Mouse (Mus musculus): ENCODE measurements around the gene AB124611. TPM values are rescaled to one million over a fixed set of nuclear protein-coding genes. Genes with fewer than 3 reads are reported as not detected.

Gene AB124611
- polyA plus RNA-seq, 1 experiment from 2014 or later = 13.6 TPM

DNA sequence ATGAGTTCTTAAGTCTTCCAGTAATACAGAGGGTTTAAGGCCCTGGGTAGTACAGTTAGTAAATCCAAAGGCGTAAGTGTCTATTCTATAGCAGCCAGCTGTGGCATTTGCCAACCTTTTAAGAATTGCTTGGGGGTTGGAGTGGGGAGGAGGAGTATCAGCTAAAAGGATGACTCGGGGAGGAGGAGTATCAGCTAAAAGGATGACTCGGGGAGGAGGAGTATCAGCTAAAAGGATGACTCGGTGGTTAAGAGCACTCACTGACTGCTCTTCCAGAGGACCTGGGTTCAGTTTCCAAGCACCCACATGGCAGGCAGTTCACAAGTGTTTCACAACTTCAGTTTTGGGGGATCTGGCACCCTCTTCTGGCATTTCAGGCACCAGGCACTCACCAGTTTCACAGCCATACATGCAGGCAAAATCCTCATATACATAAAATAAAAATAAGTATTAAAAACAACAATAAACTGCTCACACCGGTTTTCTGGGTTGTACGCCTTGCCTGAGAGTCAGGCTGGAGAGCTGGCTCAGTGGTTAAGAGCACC lies 29.3 kb downstream of the AB124611 start:
- H3K36me3 ChIP-seq (replicated peaks; ENCODE audit: insufficient read depth, low read length) = peaks cover 8% of the 10 kb centered on the region
- H3K27ac ChIP-seq (ENCODE audit: low read depth) = peak overlapping the region; percentile 50; the same call in 1 of the 2 replicates
- no peaks in the 10 kb centered on the region for H3K9me3 ChIP-seq (ENCODE audit: low read length)
- TF ChIP-seq CTCF (IDR thresholded peaks at IDR 0.05; ENCODE audit: low read depth) (peak; percentile 27), EP300 (IDR thresholded peaks at IDR 0.05; ENCODE audit: low read depth) (no peak)
- no peak for DNase-seq
- H3K4me3 ChIP-seq (ENCODE audit: low read depth, low read length) = no peak overlapping the region
- H3K4me2 ChIP-seq (ENCODE audit: low read depth, low read length) = 0 out of 2 replicates have a peak overlapping the region, but pooled peaks have one; percentile 9
- peaks cover 37% of the 10 kb centered on the region for H3K4me1 ChIP-seq (ENCODE audit: insufficient read depth)
- H3K9ac ChIP-seq (replicated peaks) = no peak overlapping the region
- H3K27me3 ChIP-seq (ENCODE audit: insufficient read depth, low read length) = no peaks in the 10 kb centered on the region
- WGBS (ENCODE audit: insufficient replicate concordance) = 77% methylated on average over 6 of the region's 6 CpGs
- ATAC-seq = peak; percentile 36

DNA sequence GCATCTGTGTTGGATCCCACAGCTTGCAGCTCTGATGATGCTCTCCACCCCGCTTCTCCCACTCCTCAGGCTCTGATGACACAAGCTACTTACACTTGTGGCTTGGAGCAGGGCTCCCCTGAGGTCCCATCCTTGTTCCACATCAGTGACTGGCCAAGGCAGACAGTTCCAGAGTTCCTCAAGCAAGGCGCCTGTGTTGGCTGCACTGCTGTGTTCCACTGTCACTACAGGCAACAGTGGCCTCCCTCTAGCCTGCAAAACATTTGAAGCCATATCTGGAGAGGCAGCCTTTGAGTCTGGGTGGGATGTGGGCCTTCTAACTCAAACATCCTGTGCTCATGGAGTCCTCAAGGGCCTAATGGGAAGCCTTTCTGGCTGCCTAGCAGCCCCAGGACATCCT lies 31.0 kb downstream of the AB124611 start:
- Histone ChIP-seq H3K36me3 (replicated peaks; ENCODE audit: insufficient read depth, low read length) (peaks cover 8% of the 10 kb centered on the region), H3K4me2 (ENCODE audit: low read depth, low read length) (no peak overlapping the region), H3K4me1 (ENCODE audit: insufficient read depth) (peaks cover 37% of the 10 kb centered on the region), H3K27ac (ENCODE audit: low read depth) (peak overlapping the region; percentile 89), H3K9ac (replicated peaks) (no peak overlapping the region), H3K9me3 (ENCODE audit: low read length) (no peaks in the 10 kb centered on the region), H3K27me3 (ENCODE audit: insufficient read depth, low read length) (no peaks in the 10 kb centered on the region), H3K4me3 (ENCODE audit: low read depth, low read length) (no peak overlapping the region)
- 86% methylated on average over 2 of the region's 2 CpGs for WGBS (ENCODE audit: insufficient replicate concordance)
- TF ChIP-seq CTCF (IDR thresholded peaks at IDR 0.05; ENCODE audit: low read depth) = no peak
- no peak for TF ChIP-seq EP300 (IDR thresholded peaks at IDR 0.05; ENCODE audit: low read depth)
- ATAC-seq (no peak), DNase-seq (no peak)

DNA sequence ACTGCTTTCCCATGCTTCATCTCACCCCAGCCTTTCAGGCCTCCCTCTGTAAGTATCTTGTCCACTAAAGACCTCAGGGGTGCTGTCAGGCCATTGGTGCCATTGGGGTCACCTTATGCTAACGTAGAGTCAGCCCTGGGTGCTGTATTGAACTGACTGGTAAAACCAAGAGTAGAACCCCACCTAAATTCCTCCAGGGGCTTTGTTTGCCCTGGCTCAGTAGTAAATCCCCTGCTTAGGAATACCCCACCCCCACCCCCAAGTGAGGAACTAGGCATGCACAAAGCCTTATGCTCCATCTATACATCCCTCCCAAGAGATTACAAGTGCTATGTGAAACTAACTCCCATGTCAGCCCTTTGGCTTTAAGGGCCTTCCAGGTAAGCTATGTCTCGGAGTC lies 31.6 kb downstream of the AB124611 start:
- Histone ChIP-seq H3K36me3 (replicated peaks; ENCODE audit: insufficient read depth, low read length) (peaks cover 8% of the 10 kb centered on the region), H3K4me3 (ENCODE audit: low read depth, low read length) (no peak overlapping the region), H3K9ac (replicated peaks) (peak overlapping the region; percentile 46; the same call in 1 of the 2 replicates), H3K9me3 (ENCODE audit: low read length) (no peaks in the 10 kb centered on the region), H3K4me2 (ENCODE audit: low read depth, low read length) (peak overlapping the region; percentile 52), H3K4me1 (ENCODE audit: insufficient read depth) (peaks cover 37% of the 10 kb centered on the region), H3K27me3 (ENCODE audit: insufficient read depth, low read length) (no peaks in the 10 kb centered on the region), H3K27ac (ENCODE audit: low read depth) (peak overlapping the region; percentile 89)
- ATAC-seq (no peak), DNase-seq (no peak)
- TF ChIP-seq CTCF (IDR thresholded peaks at IDR 0.05; ENCODE audit: low read depth) = no peak
- TF ChIP-seq EP300 (IDR thresholded peaks at IDR 0.05; ENCODE audit: low read depth) = no peak
- 88% methylated on average over 2 of the region's 2 CpGs for WGBS (ENCODE audit: insufficient replicate concordance)

DNA sequence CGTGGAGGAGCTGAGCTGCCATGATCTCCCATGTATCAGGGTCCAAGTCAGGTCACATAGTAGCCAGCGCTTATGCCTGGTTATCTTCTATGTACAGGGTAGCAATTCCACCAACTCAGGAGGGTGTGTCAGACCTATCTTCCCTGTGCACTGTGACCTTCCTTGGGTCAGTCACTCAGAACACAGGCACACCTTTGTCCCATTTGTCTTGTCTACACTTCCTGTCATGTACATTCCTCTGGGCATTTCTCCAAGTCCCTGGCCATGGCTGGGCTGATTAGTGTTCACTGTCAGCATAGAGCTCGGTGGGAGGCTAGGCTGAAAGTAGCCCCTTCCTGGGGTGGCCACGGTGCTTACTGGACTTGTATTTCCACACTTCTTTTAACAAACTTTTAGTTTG lies 32.4 kb downstream of the AB124611 start:
- Histone ChIP-seq H3K4me3 (ENCODE audit: low read depth, low read length) (no peak overlapping the region), H3K36me3 (replicated peaks; ENCODE audit: insufficient read depth, low read length) (peaks cover 8% of the 10 kb centered on the region), H3K27ac (ENCODE audit: low read depth) (peak overlapping the region; percentile 89), H3K27me3 (ENCODE audit: insufficient read depth, low read length) (no peaks in the 10 kb centered on the region), H3K9me3 (ENCODE audit: low read length) (no peaks in the 10 kb centered on the region), H3K9ac (replicated peaks) (peak overlapping the region; percentile 46; the same call in 1 of the 2 replicates), H3K4me1 (ENCODE audit: insufficient read depth) (peaks cover 37% of the 10 kb centered on the region), H3K4me2 (ENCODE audit: low read depth, low read length) (peak overlapping the region; percentile 52)
- peak; percentile 98 for ATAC-seq
- WGBS (ENCODE audit: insufficient replicate concordance) = 51% methylated on average over 4 of the region's 4 CpGs
- TF ChIP-seq CTCF (IDR thresholded peaks at IDR 0.05; ENCODE audit: low read depth) (no peak), EP300 (IDR thresholded peaks at IDR 0.05; ENCODE audit: low read depth) (peak; percentile 98)
- peak; percentile 70 for DNase-seq

DNA sequence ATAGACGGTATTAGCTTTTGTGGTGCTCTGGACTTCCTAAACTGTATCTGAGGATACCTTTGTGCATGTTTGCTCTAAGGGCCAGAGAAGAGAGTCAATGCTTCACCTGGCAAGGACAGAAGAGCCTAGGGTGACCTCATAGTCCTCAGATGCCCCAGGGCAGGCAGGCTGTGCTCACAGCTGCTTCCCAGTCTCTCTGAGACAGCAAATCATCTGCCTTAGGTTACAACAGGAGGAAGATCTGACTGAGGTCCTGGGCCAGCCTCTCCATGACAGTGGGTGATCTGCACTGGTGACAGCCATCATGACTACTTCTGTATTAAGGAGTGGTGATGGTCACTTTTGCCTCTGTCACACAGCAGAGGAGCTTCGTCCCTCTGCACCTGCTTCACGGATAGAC lies 33.2 kb downstream of the AB124611 start:
- no peaks in the 10 kb centered on the region for H3K9me3 ChIP-seq (ENCODE audit: low read length)
- ATAC-seq (no peak), DNase-seq (no peak)
- H3K4me1 ChIP-seq (ENCODE audit: insufficient read depth) = peaks cover 37% of the 10 kb centered on the region
- peaks cover 8% of the 10 kb centered on the region for H3K36me3 ChIP-seq (replicated peaks; ENCODE audit: insufficient read depth, low read length)
- no peak for TF ChIP-seq EP300 (IDR thresholded peaks at IDR 0.05; ENCODE audit: low read depth)
- no peak for TF ChIP-seq CTCF (IDR thresholded peaks at IDR 0.05; ENCODE audit: low read depth)
- WGBS (ENCODE audit: insufficient replicate concordance) = 94% methylated on average over 3 of the region's 3 CpGs
- H3K9ac ChIP-seq (replicated peaks) = peak overlapping the region; percentile 44; the same call in 1 of the 2 replicates
- peak overlapping the region; percentile 52 for H3K4me2 ChIP-seq (ENCODE audit: low read depth, low read length)
- H3K27ac ChIP-seq (ENCODE audit: low read depth) = peak overlapping the region; percentile 89
- no peak overlapping the region for H3K4me3 ChIP-seq (ENCODE audit: low read depth, low read length)
- no peaks in the 10 kb centered on the region for H3K27me3 ChIP-seq (ENCODE audit: insufficient read depth, low read length)

DNA sequence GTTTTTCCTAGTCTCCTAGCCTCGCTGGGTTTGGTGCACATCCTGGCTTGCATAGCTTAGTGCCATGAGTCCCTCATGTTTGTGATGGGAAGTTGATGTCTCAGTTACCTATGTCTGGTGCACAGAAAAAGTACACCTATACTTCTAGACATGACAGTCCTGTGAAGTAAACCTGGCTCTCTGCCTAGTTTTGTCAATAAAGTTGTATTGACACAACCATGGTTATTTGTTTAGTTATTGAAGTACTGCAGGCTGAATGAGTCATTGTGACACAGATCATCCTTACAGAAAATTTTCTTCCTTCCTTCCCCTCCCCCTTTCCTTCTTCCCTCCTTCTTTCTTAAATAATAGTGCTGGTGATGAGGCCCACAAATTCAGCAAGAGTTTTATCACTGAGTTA lies 38.4 kb downstream of the AB124611 start:
- Histone ChIP-seq H3K4me1 (ENCODE audit: insufficient read depth) (peaks cover 20% of the 10 kb centered on the region), H3K27me3 (ENCODE audit: insufficient read depth, low read length) (no peaks in the 10 kb centered on the region), H3K9ac (replicated peaks) (no peak overlapping the region), H3K27ac (ENCODE audit: low read depth) (0 out of 2 replicates have a peak overlapping the region, but pooled peaks have one; percentile 12), H3K36me3 (replicated peaks; ENCODE audit: insufficient read depth, low read length) (peaks cover 5% of the 10 kb centered on the region; the same call in 1 of the 2 replicates), H3K4me3 (ENCODE audit: low read depth, low read length) (no peak overlapping the region), H3K9me3 (ENCODE audit: low read length) (no peaks in the 10 kb centered on the region), H3K4me2 (ENCODE audit: low read depth, low read length) (no peak overlapping the region)
- peak; percentile 75 for ATAC-seq
- TF ChIP-seq EP300 (IDR thresholded peaks at IDR 0.05; ENCODE audit: low read depth) = no peak
- TF ChIP-seq CTCF (IDR thresholded peaks at IDR 0.05; ENCODE audit: low read depth) = no peak
- no peak for DNase-seq
- 54% methylated on average over 1 of the region's 1 CpGs for WGBS (ENCODE audit: insufficient replicate concordance)
